Mouse (Mus musculus): ENCODE measurements around the gene Fer1l5.

GRCm38 (mm10) chr1:36444471-36445464 is 72.7 kb downstream of the Fer1l5 start, which contains the start of gene Lman2l:
- TF ChIP-seq CTCF (IDR thresholded peaks at IDR 0.05; ENCODE audit: control insufficient read depth, insufficient read depth, low read length) (no peak), POLR2A (IDR thresholded peaks at IDR 0.05; ENCODE audit: borderline replicate concordance, control insufficient read depth, low read depth, low read length) (peak; percentile 52; the same call in 1 of the 2 replicates)
